Mouse (Mus musculus): Measurements from ENCODE around the gene Hspb3. TPM values are rescaled to one million over a fixed set of nuclear protein-coding genes. Genes with fewer than 3 reads are reported as not detected.

The Hspb3 gene
- 41.7 and 48.9 TPM in 2 replicates for polyA plus RNA-seq (2015; fragmentation: Nextera tagmentation; extraction: Ambion mirVana)

DNA sequence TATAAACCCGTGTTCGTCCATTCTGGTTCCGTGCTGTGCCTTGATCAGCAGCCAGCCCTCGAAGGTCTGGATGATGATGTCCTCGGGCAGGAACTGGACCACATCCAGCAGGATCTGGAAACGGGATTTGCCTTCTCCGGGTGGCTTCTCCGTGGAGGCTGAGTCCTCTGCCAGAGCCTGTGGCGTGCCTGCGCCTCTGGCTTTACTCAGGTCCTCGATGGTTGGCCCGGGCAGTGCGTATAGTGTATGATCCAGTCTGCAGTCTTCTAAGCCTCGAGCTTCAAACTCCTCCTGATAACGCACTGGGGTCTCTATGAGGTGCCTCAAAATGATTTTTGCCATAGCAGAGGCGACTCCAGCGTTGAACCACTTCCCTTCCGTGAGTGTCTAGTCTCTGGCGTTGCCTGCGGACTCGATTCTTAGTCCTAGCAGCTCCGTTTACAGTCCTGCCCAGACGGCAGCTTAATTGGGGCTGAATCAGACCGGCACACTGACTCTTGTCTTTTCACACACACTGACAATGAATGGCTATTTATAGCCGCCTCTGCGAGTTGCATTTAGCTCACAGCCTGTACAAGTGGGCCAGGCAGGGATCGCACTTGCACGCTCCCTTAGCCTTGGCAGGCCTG lies at the start of gene Hspb3:
Gene Hspb3 (minus strand): TSS at position 526 of the 629 bp plus-strand sequence.
- H3K9ac ChIP-seq: peak within 1 kb of the TSS; percentile 86
- peak within 1 kb of the TSS; percentile 97 for H3K27ac ChIP-seq (replicated peaks)
- H3K9me3 ChIP-seq: no peaks in the 10 kb centered on the region
- no peaks in the 10 kb centered on the region for H3K27me3 ChIP-seq (replicated peaks)
- H3K4me2 ChIP-seq: peak within 1 kb of the TSS; percentile 73
- ATAC-seq (ENCODE audit: extremely low read depth, insufficient number of reproducible peaks, low FRiP score, low TSS enrichment): peak; percentile 71; the same call in 1 of the 2 replicates
- no peaks in the 10 kb centered on the region for H3K36me3 ChIP-seq
- peaks cover 25% of the 10 kb centered on the region for H3K4me1 ChIP-seq
- 27% methylated on average over 28 of the region's 28 CpGs for WGBS
- peak within 1 kb of the TSS; percentile 58 for H3K4me3 ChIP-seq

GRCm38 (mm10) chr13:113713186-113713585 lies 49.7 kb upstream of the Hspb3 start:
- Histone ChIP-seq H3K4me3 (no peak overlapping the region), H3K9me3 (0 out of 2 replicates have a peak, but pooled peaks cover 5% of the 10 kb centered on the region), H3K36me3 (no peaks in the 10 kb centered on the region), H3K27ac (replicated peaks) (no peak overlapping the region), H3K4me2 (no peak overlapping the region), H3K4me1 (no peaks in the 10 kb centered on the region), H3K9ac (no peak overlapping the region), H3K27me3 (replicated peaks) (no peaks in the 10 kb centered on the region)
- no peak for ATAC-seq (ENCODE audit: extremely low read depth, insufficient number of reproducible peaks, low FRiP score, low TSS enrichment)
- 83% methylated on average over 3 of the region's 3 CpGs for WGBS

DNA sequence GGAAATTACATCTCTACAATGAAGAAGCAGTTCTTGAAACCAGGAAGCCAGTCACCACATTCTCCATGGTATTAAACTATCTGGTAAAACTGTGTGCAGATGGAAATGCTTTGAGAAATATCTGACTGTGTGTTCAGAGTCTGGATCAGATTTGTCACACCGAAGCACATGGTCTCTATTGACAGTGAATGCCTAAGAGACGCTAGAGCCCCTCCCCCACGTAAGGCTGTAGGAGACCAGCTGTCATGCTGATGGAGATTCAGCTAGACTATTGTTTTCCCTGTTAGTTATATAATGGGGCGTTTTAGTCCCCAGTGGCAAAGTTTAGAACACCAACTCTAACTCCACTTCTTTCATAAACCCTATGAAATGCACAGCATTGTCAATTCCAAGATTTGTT lies 42.7 kb upstream of the Hspb3 start:
- WGBS: 36% methylated on average over 4 of the region's 4 CpGs
- Histone ChIP-seq H3K4me1 (no peaks in the 10 kb centered on the region), H3K9ac (no peak overlapping the region), H3K27ac (replicated peaks) (no peak overlapping the region), H3K4me2 (no peak overlapping the region), H3K36me3 (no peaks in the 10 kb centered on the region), H3K4me3 (no peak overlapping the region), H3K27me3 (replicated peaks) (no peaks in the 10 kb centered on the region), H3K9me3 (no peaks in the 10 kb centered on the region)
- ATAC-seq (ENCODE audit: extremely low read depth, insufficient number of reproducible peaks, low FRiP score, low TSS enrichment): no peak

DNA sequence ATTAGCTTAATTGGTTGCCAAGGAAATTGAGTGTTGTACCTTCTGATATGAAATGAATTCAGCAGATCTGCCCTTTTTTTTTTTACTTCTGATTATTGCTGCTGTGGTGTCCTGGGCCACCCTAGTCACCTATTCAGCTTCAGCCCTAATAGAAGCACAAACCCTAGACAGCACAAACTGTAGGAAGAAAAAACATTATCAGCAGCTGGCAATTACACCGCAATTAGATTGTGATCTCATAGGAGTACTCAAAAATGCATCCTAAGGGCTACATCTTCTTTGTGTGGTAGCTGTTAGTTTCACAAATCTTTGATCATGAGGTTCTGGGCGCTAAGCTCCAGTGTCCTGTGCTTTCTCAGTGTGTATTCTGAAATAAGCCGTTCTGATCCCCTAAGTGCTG lies 37.7 kb upstream of the Hspb3 start:
- H3K27me3 ChIP-seq (replicated peaks): no peaks in the 10 kb centered on the region
- H3K4me3 ChIP-seq: no peak overlapping the region
- H3K4me1 ChIP-seq: no peaks in the 10 kb centered on the region
- H3K9ac ChIP-seq: no peak overlapping the region
- no peak for ATAC-seq (ENCODE audit: extremely low read depth, insufficient number of reproducible peaks, low FRiP score, low TSS enrichment)
- H3K36me3 ChIP-seq: no peaks in the 10 kb centered on the region
- WGBS: 79% methylated on average over 3 of the region's 3 CpGs
- H3K4me2 ChIP-seq: no peak overlapping the region
- 0 out of 2 replicates have a peak, but pooled peaks cover 6% of the 10 kb centered on the region for H3K9me3 ChIP-seq
- no peak overlapping the region for H3K27ac ChIP-seq (replicated peaks)

GRCm38 (mm10) chr13:113699928-113700327 lies 36.5 kb upstream of the Hspb3 start:
- WGBS: 87% methylated on average over 8 of the region's 8 CpGs
- no peak overlapping the region for H3K4me2 ChIP-seq
- no peak for ATAC-seq (ENCODE audit: extremely low read depth, insufficient number of reproducible peaks, low FRiP score, low TSS enrichment)

DNA sequence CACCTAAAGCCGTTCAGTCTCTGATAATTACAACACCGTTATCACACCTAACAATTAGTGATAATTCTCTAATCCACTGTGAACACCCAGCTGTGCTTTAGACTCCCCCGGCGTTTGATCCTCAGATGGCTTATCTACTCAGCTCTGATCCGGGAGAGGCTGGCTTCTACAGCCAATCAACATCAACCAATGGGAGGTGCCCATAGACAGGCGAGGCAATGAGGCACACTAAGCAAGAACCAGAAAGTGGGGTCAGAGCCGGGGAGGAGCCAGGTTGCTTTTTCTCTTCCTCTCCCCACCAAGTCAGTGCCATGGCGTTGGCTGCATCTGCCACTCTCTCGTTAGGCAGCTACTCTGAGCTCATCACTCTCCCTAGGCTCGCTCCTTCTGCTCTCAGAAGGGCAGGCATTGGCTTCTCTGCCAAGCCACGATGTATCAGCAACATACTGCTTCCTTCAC lies 36.0 kb upstream of the Hspb3 start:
- no peaks in the 10 kb centered on the region for H3K27me3 ChIP-seq (replicated peaks)
- no peaks in the 10 kb centered on the region for H3K36me3 ChIP-seq
- WGBS: 31% methylated on average over 11 of the region's 11 CpGs
- no peak overlapping the region for H3K27ac ChIP-seq (replicated peaks)
- no peak overlapping the region for H3K4me2 ChIP-seq
- no peaks in the 10 kb centered on the region for H3K4me1 ChIP-seq
- ATAC-seq (ENCODE audit: extremely low read depth, insufficient number of reproducible peaks, low FRiP score, low TSS enrichment): no peak
- 0 out of 2 replicates have a peak, but pooled peaks cover 6% of the 10 kb centered on the region for H3K9me3 ChIP-seq
- no peak overlapping the region for H3K9ac ChIP-seq
- no peak overlapping the region for H3K4me3 ChIP-seq

More at GRCm38 (mm10) chr13:113699928-113700327, 36.5 kb upstream of the Hspb3 start:
- Histone ChIP-seq H3K4me3 (no peak overlapping the region), H3K9me3 (0 out of 2 replicates have a peak, but pooled peaks cover 6% of the 10 kb centered on the region), H3K36me3 (no peaks in the 10 kb centered on the region), H3K27ac (replicated peaks) (no peak overlapping the region), H3K4me1 (no peaks in the 10 kb centered on the region), H3K9ac (no peak overlapping the region), H3K27me3 (replicated peaks) (no peaks in the 10 kb centered on the region)

GRCm38 (mm10) chr13:113696838-113697321 lies 33.4 kb upstream of the Hspb3 start:
- no peak overlapping the region for H3K4me2 ChIP-seq
- H3K36me3 ChIP-seq: no peaks in the 10 kb centered on the region
- H3K9me3 ChIP-seq: 0 out of 2 replicates have a peak, but pooled peaks cover 6% of the 10 kb centered on the region
- no peak overlapping the region for H3K27ac ChIP-seq (replicated peaks)
- no peaks in the 10 kb centered on the region for H3K4me1 ChIP-seq
- H3K27me3 ChIP-seq (replicated peaks): no peaks in the 10 kb centered on the region
- no peak for ATAC-seq (ENCODE audit: extremely low read depth, insufficient number of reproducible peaks, low FRiP score, low TSS enrichment)
- H3K4me3 ChIP-seq: no peak overlapping the region
- 55% methylated on average over 4 of the region's 4 CpGs for WGBS
- H3K9ac ChIP-seq: no peak overlapping the region

DNA sequence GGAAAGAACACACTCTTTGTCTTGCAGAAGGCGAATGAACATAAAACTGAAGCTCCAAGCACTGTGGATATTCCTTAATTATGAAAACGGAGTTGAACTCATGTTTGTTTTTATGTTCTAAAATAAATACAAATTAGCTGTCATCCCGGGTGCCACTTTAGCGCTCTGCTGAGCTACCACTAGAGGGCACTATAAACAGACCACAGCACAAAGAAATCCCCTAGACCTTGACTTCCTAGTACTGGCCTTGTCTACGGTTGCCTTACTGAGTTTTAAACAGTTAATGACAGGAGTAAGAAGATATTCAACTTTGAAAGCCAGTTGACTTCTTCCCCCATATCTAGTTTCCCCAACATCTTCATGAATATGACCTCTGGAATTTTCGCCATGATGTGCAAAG lies 29.9 kb upstream of the Hspb3 start:
- no peak overlapping the region for H3K27ac ChIP-seq (replicated peaks)
- no peaks in the 10 kb centered on the region for H3K27me3 ChIP-seq (replicated peaks)
- H3K36me3 ChIP-seq: no peaks in the 10 kb centered on the region
- no peak overlapping the region for H3K4me3 ChIP-seq
- no peak overlapping the region for H3K4me2 ChIP-seq
- no peak for ATAC-seq (ENCODE audit: extremely low read depth, insufficient number of reproducible peaks, low FRiP score, low TSS enrichment)
- 0 out of 2 replicates have a peak, but pooled peaks cover 6% of the 10 kb centered on the region for H3K9me3 ChIP-seq
- WGBS: 17% methylated on average over 6 of the region's 6 CpGs
- H3K4me1 ChIP-seq: peaks cover 8% of the 10 kb centered on the region
- no peak overlapping the region for H3K9ac ChIP-seq

- no peaks in the 10 kb centered on the region for H3K36me3 ChIP-seq
- no peak for ATAC-seq (ENCODE audit: extremely low read depth, insufficient number of reproducible peaks, low FRiP score, low TSS enrichment)
- no peaks in the 10 kb centered on the region for H3K9me3 ChIP-seq
- peaks cover 8% of the 10 kb centered on the region for H3K4me1 ChIP-seq
- no peaks in the 10 kb centered on the region for H3K27me3 ChIP-seq (replicated peaks)
- WGBS: 40% methylated on average over 9 of the region's 9 CpGs
- no peak overlapping the region for H3K4me3 ChIP-seq
- H3K9ac ChIP-seq: no peak overlapping the region
- H3K4me2 ChIP-seq: no peak overlapping the region
- H3K27ac ChIP-seq (replicated peaks): no peak overlapping the region
Measured at GRCm38 (mm10) chr13:113691644-113692043, 28.2 kb upstream of the Hspb3 start.

GRCm38 (mm10) chr13:113689883-113690282 lies 26.4 kb upstream of the Hspb3 start:
- Histone ChIP-seq H3K4me2 (no peak overlapping the region), H3K4me1 (peaks cover 8% of the 10 kb centered on the region), H3K27me3 (replicated peaks) (no peaks in the 10 kb centered on the region), H3K9me3 (no peaks in the 10 kb centered on the region), H3K36me3 (no peaks in the 10 kb centered on the region), H3K9ac (no peak overlapping the region), H3K27ac (replicated peaks) (no peak overlapping the region), H3K4me3 (no peak overlapping the region)
- 33% methylated on average over 7 of the region's 7 CpGs for WGBS
- ATAC-seq (ENCODE audit: extremely low read depth, insufficient number of reproducible peaks, low FRiP score, low TSS enrichment): no peak

DNA sequence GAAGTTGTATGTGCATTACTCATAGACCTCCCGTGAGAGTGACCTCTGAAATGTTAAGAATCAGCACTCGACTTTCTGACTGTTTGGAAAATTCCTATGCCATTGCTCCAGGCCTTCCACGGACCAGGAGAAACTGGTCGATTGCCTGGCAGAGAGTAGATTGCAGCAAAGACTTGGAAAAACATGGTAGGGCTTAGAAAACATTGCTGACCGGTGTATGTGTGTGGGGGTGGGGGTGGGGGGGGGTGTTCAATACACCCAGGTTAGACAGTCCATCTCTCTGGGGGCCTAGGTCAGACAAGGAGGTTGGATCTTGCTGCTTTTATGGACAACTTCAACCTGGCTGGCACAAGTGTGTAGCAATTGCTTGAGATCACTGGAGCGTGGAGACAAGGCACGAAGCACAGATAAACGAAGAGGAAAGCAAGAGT lies 23.2 kb upstream of the Hspb3 start:
- H3K9me3 ChIP-seq: no peaks in the 10 kb centered on the region
- H3K9ac ChIP-seq: no peak overlapping the region
- H3K27ac ChIP-seq (replicated peaks): no peak overlapping the region
- H3K4me3 ChIP-seq: no peak overlapping the region
- 59% methylated on average over 8 of the region's 8 CpGs for WGBS
- no peaks in the 10 kb centered on the region for H3K27me3 ChIP-seq (replicated peaks)
- ATAC-seq (ENCODE audit: extremely low read depth, insufficient number of reproducible peaks, low FRiP score, low TSS enrichment): no peak
- no peak overlapping the region for H3K4me2 ChIP-seq
- H3K36me3 ChIP-seq: no peaks in the 10 kb centered on the region
- peaks cover 8% of the 10 kb centered on the region for H3K4me1 ChIP-seq

DNA sequence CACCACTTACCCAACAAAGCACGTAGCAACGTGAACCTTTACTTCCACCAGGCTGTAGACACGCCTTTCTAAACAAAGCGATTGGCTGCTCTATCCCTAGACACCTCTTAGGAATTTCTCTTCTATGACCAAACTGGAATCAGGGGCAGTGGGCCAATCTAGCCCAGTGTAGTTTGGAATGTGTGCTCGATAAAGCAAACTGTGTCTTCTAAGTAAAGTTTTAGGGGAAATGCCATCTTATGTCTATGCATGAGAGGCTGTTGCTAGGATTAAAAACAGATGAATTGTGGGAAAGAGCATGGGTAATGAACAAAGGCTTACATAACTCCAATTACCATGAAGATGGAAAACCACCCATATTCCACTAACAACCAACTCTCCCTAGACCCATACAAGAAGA lies 19.3 kb upstream of the Hspb3 start:
- ATAC-seq (ENCODE audit: extremely low read depth, insufficient number of reproducible peaks, low FRiP score, low TSS enrichment): no peak
- Histone ChIP-seq H3K4me2 (no peak overlapping the region), H3K4me3 (no peak overlapping the region), H3K36me3 (no peaks in the 10 kb centered on the region), H3K27me3 (replicated peaks) (no peaks in the 10 kb centered on the region), H3K27ac (replicated peaks) (no peak overlapping the region), H3K4me1 (no peaks in the 10 kb centered on the region), H3K9me3 (peaks cover 6% of the 10 kb centered on the region; the same call in 1 of the 2 replicates), H3K9ac (no peak overlapping the region)
- WGBS: 83% methylated on average over 5 of the region's 5 CpGs

All from heart, embryonic 13.5 days (tissue).